Mouse (Mus musculus): Measurements from ENCODE around the gene 3110009E18Rik. TPM values are rescaled to one million over a fixed set of nuclear protein-coding genes. Genes with fewer than 3 reads are reported as not detected.
A peak's percentile ranks its signal among the peaks of the same experiment; 100 is the strongest.

3110009E18Rik gene
- polyA plus RNA-seq, 1 experiment: 5.3 TPM

DNA sequence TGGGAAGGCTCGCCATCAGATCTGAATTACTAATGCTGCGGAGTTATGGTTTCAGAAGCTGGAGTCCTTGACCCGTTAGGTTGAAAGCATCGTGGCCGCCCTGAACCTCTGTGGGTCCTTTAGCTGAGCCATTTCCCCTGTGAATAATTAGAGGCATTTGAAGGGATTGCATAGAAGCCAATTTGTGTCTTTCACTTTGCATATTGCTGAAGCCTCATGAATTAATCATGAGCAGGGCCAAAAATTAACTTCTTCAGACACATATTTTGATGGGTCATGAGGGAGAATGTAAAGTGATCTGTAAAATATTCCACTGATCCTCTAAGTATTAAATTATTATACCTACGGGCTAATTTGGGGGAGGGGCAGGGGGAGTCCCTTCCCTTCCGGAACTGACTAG lies 66.1 kb downstream of the 3110009E18Rik start:
- H3K4me1 ChIP-seq (ENCODE audit: control insufficient read depth, insufficient read depth, low read length): no peaks in the 10 kb centered on the region
- H3K27ac ChIP-seq (ENCODE audit: insufficient read depth, low read depth, low read length): no peak overlapping the region
- H3K4me3 ChIP-seq (ENCODE audit: insufficient read depth, low read length): no peak overlapping the region
- TF ChIP-seq CTCF (IDR thresholded peaks at IDR 0.05; ENCODE audit: low read depth, low read length) (no peak), POLR2A (IDR thresholded peaks at IDR 0.05; ENCODE audit: borderline replicate concordance, low read depth, low read length) (no peak)

DNA sequence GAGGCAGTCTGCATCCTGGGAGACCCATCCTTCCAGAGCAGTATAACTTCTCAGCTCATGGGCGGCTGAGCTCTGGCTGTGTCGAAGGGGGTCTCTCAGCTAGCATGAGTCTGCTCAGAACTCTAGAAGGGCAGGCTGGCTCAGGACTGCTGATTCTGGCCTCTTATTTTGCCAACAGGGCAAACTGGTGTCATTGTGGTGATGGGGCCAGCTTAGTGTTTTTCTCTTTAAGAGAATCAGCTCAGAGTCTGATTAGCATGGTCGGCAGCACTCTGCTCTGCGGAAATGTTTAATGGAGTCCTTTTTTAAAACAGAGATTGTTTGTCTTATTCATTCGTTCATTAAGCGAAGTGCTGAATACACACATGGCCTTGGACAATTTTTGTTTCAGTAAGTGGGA lies 68.2 kb downstream of the 3110009E18Rik start:
- H3K4me1 ChIP-seq (ENCODE audit: control insufficient read depth, insufficient read depth, low read length): no peaks in the 10 kb centered on the region
- no peak for TF ChIP-seq CTCF (IDR thresholded peaks at IDR 0.05; ENCODE audit: low read depth, low read length)
- TF ChIP-seq POLR2A (IDR thresholded peaks at IDR 0.05; ENCODE audit: borderline replicate concordance, low read depth, low read length): no peak
- no peak overlapping the region for H3K27ac ChIP-seq (ENCODE audit: insufficient read depth, low read depth, low read length)
- no peak overlapping the region for H3K4me3 ChIP-seq (ENCODE audit: insufficient read depth, low read length)

DNA sequence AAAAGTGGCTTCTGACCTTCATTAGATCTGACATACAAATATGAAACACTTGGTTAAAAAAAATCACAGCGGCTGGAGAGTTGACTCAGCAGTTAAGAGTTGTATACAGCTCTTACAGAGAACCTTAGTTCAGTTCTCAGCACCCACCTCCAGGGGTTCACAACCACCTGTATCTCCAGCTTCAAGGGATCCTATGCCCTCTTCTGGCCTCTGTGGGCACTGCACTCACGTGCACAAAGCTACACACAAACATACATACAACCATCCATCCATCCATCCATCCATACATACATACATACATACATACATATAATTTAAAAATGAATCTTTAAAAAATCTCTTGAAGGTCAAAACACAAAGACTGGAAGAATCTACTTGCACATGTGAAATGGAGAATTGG lies 69.3 kb downstream of the 3110009E18Rik start:
- H3K27ac ChIP-seq (ENCODE audit: insufficient read depth, low read depth, low read length): no peak overlapping the region
- TF ChIP-seq POLR2A (IDR thresholded peaks at IDR 0.05; ENCODE audit: borderline replicate concordance, low read depth, low read length) (no peak), CTCF (IDR thresholded peaks at IDR 0.05; ENCODE audit: low read depth, low read length) (no peak)
- H3K4me3 ChIP-seq (ENCODE audit: insufficient read depth, low read length): no peak overlapping the region
- H3K4me1 ChIP-seq (ENCODE audit: control insufficient read depth, insufficient read depth, low read length): no peaks in the 10 kb centered on the region

DNA sequence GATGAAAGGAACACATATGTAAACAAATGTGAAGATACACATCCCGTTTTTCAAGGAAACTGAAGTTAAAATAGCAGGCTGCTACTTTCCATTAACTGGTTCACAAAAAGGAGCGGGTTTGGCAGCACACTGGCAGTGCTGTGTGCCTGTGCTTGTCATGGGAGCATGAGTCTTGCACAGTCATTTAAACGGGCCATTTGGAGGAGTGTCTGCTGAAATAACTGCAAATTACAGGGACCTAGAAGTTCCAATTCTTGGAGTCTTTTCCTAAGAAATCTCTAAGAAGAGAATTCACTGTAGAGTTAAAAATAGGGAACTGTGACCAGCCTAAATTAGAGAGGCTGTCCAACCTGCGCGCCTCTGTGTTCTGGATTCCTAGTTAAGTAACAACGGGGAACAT lies 70.0 kb downstream of the 3110009E18Rik start:
- Histone ChIP-seq H3K4me3 (ENCODE audit: insufficient read depth, low read length) (no peak overlapping the region), H3K4me1 (ENCODE audit: control insufficient read depth, insufficient read depth, low read length) (no peaks in the 10 kb centered on the region), H3K27ac (ENCODE audit: insufficient read depth, low read depth, low read length) (no peak overlapping the region)
- TF ChIP-seq CTCF (IDR thresholded peaks at IDR 0.05; ENCODE audit: low read depth, low read length) (no peak), POLR2A (IDR thresholded peaks at IDR 0.05; ENCODE audit: borderline replicate concordance, low read depth, low read length) (no peak)

DNA sequence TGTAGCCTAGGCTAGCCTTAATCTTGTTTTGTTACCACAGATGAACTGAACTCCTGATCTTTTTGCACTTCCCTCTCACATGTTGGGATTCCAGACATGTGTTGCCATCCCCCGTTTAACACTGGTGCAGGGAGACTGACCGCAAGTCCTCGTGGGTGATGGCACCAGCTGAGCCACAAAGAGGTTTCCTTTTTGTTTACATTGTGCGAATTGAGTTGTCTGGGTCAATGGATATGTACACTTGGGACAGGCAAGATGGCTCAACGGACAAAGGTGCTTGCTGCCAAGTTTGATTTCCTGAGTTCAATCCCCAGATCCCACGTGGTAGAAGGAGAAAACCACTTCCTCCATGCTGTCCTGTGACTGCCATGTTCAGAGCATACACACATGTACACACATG lies 71.3 kb downstream of the 3110009E18Rik start:
- Histone ChIP-seq H3K4me1 (ENCODE audit: control insufficient read depth, insufficient read depth, low read length) (0 out of 2 replicates have a peak, but pooled peaks cover 2% of the 10 kb centered on the region), H3K27ac (ENCODE audit: insufficient read depth, low read depth, low read length) (no peak overlapping the region), H3K4me3 (ENCODE audit: insufficient read depth, low read length) (no peak overlapping the region)
- TF ChIP-seq POLR2A (IDR thresholded peaks at IDR 0.05; ENCODE audit: borderline replicate concordance, low read depth, low read length) (no peak), CTCF (IDR thresholded peaks at IDR 0.05; ENCODE audit: low read depth, low read length) (no peak)

DNA sequence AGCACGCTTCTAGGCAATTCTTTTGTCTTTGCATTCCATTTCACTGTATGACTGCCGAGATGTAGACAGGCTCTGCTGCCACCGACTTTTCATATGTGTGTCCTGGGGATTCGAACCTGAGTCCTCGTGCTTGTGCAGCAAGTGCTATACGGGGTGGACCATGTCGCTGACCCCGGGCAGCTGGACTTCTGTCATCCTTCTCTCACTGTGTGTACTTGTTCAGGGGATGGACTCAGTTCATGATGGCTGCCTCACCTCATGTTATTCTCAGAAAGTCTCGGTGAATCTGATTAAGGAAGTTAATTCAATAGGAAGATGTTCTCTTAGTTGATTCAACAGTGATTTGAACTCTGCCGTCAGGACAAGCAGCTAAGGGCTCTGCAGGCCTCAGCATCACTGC lies 72.6 kb downstream of the 3110009E18Rik start:
- Histone ChIP-seq H3K27ac (ENCODE audit: insufficient read depth, low read depth, low read length) (no peak overlapping the region), H3K4me3 (ENCODE audit: insufficient read depth, low read length) (no peak overlapping the region), H3K4me1 (ENCODE audit: control insufficient read depth, insufficient read depth, low read length) (0 out of 2 replicates have a peak, but pooled peaks cover 2% of the 10 kb centered on the region)
- TF ChIP-seq CTCF (IDR thresholded peaks at IDR 0.05; ENCODE audit: low read depth, low read length) (no peak), POLR2A (IDR thresholded peaks at IDR 0.05; ENCODE audit: borderline replicate concordance, low read depth, low read length) (no peak)

DNA sequence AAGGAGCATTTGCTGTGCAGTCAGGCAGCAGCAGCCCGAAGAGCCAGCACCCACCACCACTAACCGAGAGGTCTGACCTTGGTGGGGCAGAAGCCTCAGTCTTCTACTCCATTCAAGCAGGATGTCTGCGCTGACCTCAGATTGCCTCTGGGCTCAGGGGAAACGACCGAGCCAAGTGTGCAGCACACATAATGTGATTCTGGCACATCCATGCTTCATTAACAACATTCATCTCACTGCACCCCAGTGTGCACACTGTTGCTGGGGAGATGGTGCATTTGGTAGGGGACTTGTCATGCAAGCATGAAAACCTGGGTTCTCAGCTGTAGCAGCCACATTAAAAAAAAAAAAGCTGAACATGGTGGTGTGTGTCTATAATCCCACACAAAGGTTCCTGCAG lies 75.0 kb downstream of the 3110009E18Rik start:
- 0 out of 2 replicates have a peak, but pooled peaks cover 2% of the 10 kb centered on the region for H3K4me1 ChIP-seq (ENCODE audit: control insufficient read depth, insufficient read depth, low read length)
- H3K27ac ChIP-seq (ENCODE audit: insufficient read depth, low read depth, low read length): no peak overlapping the region
- TF ChIP-seq POLR2A (IDR thresholded peaks at IDR 0.05; ENCODE audit: borderline replicate concordance, low read depth, low read length) (no peak), CTCF (IDR thresholded peaks at IDR 0.05; ENCODE audit: low read depth, low read length) (no peak)
- no peak overlapping the region for H3K4me3 ChIP-seq (ENCODE audit: insufficient read depth, low read length)

DNA sequence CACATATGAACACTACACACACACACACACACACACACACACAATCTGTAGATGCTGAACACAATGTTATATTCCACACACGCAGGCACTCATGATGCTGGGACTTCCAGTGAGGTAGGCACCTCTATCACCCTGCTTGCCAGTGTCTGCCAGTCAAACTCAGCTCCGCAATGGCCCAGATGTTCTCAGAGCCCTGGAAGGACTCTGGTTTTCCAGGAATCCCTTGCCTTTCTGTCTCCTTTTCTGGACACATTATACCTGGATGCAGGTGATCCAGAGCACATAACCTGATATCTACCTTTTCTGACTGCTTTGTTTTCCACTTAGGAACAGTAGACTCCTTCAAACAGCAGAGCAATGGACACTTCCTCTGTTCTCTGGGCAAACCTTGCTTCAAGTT lies 75.7 kb downstream of the 3110009E18Rik start:
- Histone ChIP-seq H3K4me3 (ENCODE audit: insufficient read depth, low read length) (no peak overlapping the region), H3K27ac (ENCODE audit: insufficient read depth, low read depth, low read length) (no peak overlapping the region), H3K4me1 (ENCODE audit: control insufficient read depth, insufficient read depth, low read length) (0 out of 2 replicates have a peak, but pooled peaks cover 2% of the 10 kb centered on the region)
- TF ChIP-seq POLR2A (IDR thresholded peaks at IDR 0.05; ENCODE audit: borderline replicate concordance, low read depth, low read length) (no peak), CTCF (IDR thresholded peaks at IDR 0.05; ENCODE audit: low read depth, low read length) (no peak)

DNA sequence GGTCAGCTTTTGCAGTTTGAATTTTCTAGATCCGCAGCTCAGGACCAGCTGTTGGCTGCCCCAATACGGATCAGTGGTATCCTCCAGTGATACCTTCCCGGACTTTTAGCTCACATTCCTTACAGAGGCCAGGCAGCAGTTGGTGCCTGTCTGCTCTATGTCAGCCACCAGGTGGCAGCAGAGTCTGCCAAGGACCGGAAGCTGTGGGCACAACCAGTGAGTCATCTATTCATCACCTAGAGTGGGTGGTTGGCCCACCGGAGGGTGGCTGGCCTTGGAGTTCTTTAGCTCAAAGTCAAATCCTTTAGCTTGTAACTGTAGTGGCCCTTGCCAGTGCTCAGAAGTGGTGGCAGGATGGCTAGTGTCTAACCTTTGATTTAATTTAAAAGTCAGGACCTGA lies 76.2 kb downstream of the 3110009E18Rik start:
- Histone ChIP-seq H3K4me1 (ENCODE audit: control insufficient read depth, insufficient read depth, low read length) (peaks cover 5% of the 10 kb centered on the region), H3K27ac (ENCODE audit: insufficient read depth, low read depth, low read length) (no peak overlapping the region), H3K4me3 (ENCODE audit: insufficient read depth, low read length) (no peak overlapping the region)
- TF ChIP-seq POLR2A (IDR thresholded peaks at IDR 0.05; ENCODE audit: borderline replicate concordance, low read depth, low read length) (no peak), CTCF (IDR thresholded peaks at IDR 0.05; ENCODE audit: low read depth, low read length) (peak; percentile 90)

DNA sequence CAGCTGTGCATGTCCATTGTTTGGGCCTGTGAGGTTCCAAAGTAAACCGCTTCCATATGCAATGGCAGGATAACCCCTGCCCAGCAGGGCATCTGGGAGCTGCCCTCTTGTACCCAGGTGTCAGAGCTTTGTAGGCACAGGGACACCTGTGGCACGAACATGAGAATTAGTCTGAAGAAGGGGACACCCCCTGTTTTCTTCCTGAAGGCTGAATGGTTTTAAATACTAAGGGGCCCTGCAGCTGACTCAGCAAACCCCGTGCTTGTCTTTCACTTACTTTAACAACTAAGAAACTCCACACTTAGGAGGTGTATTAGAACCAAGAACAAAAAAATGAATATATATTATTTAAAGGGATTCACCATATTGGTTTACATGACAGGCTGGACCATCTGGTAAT lies 77.2 kb downstream of the 3110009E18Rik start:
- Histone ChIP-seq H3K4me1 (ENCODE audit: control insufficient read depth, insufficient read depth, low read length) (peaks cover 12% of the 10 kb centered on the region), H3K27ac (ENCODE audit: insufficient read depth, low read depth, low read length) (no peak overlapping the region), H3K4me3 (ENCODE audit: insufficient read depth, low read length) (no peak overlapping the region)
- no peak for TF ChIP-seq CTCF (IDR thresholded peaks at IDR 0.05; ENCODE audit: low read depth, low read length)
- no peak for TF ChIP-seq POLR2A (IDR thresholded peaks at IDR 0.05; ENCODE audit: borderline replicate concordance, low read depth, low read length)

DNA sequence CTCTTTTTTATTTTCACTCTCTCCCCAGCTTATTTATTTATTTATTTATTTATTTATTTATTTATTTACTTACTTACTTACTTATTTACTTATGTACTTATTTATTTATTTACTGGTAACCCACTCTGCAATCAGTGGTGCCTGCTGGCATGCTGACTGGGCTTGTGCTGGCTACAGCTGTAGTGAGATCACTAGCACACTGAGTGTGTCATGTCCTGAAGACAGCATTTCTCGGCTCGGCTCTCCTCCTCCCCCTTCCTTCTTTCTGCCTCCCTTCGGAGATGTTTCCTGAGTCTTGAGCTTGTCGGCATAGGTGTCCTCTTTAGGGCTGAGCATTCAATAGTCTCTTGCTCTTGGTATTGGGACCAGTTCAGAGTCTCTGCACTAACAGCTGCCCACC lies 78.0 kb downstream of the 3110009E18Rik start:
- no peak for TF ChIP-seq CTCF (IDR thresholded peaks at IDR 0.05; ENCODE audit: low read depth, low read length)
- no peak for TF ChIP-seq POLR2A (IDR thresholded peaks at IDR 0.05; ENCODE audit: borderline replicate concordance, low read depth, low read length)
- Histone ChIP-seq H3K27ac (ENCODE audit: insufficient read depth, low read depth, low read length) (no peak overlapping the region), H3K4me1 (ENCODE audit: control insufficient read depth, insufficient read depth, low read length) (peaks cover 13% of the 10 kb centered on the region), H3K4me3 (ENCODE audit: insufficient read depth, low read length) (no peak overlapping the region)

Measured in bone marrow macrophage, adult 2 months (primary cell).